Mouse (Mus musculus): Measurements from ENCODE around the gene Agtpbp1. TPM values are rescaled to one million over a fixed set of nuclear protein-coding genes. Genes with fewer than 3 reads are reported as not detected.

Gene Agtpbp1
- polyA plus RNA-seq, 1 experiment from 2014 or later, result 14.9 TPM

DNA sequence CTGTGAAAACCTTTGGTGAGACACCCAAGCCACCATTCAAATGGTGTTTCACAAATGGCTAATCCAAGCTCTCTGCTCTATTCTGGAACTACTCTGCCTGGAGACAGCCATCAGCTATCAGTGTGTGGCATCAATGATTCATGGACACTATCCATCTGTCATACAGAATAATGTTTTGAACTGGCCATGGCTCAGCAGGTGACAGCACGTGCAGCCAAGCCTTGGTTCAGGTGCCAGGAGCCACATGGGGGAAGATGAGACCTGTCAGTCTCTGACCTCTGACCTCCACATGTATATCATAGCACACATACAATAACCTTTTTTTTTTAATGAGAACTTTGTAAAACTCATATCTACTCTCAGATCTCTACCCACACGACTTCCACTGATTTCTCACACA is 32.3 kb downstream of the Agtpbp1 start:
- ATAC-seq (ENCODE audit: insufficient number of reproducible peaks, low FRiP score), result no peak
- Histone ChIP-seq H3K36me3 (no peaks in the 10 kb centered on the region), H3K9me3 (replicated peaks) (no peaks in the 10 kb centered on the region), H3K27me3 (replicated peaks) (no peaks in the 10 kb centered on the region), H3K27ac (ENCODE audit: poor library complexity, severe bottlenecking) (no peak overlapping the region), H3K4me3 (no peak overlapping the region), H3K4me1 (replicated peaks) (peaks cover 29% of the 10 kb centered on the region), H3K4me2 (no peak overlapping the region), H3K9ac (no peak overlapping the region)
- 80% methylated on average over 2 of the region's 2 CpGs for WGBS

GRCm38 (mm10) chr13:59552286-59552685 is 32.7 kb downstream of the Agtpbp1 start:
- H3K36me3 ChIP-seq, result no peaks in the 10 kb centered on the region
- no peaks in the 10 kb centered on the region for H3K27me3 ChIP-seq (replicated peaks)
- no peaks in the 10 kb centered on the region for H3K9me3 ChIP-seq (replicated peaks)
- H3K4me2 ChIP-seq, result no peak overlapping the region
- no peak overlapping the region for H3K4me3 ChIP-seq
- no peak for ATAC-seq (ENCODE audit: insufficient number of reproducible peaks, low FRiP score)
- no peak overlapping the region for H3K27ac ChIP-seq (ENCODE audit: poor library complexity, severe bottlenecking)
- 92% methylated on average over 5 of the region's 5 CpGs for WGBS
- H3K9ac ChIP-seq, result no peak overlapping the region
- H3K4me1 ChIP-seq (replicated peaks), result peaks cover 29% of the 10 kb centered on the region

GRCm38 (mm10) chr13:59549318-59549798 is 35.7 kb downstream of the Agtpbp1 start:
- 13% methylated on average over 1 of the region's 1 CpGs for WGBS

DNA sequence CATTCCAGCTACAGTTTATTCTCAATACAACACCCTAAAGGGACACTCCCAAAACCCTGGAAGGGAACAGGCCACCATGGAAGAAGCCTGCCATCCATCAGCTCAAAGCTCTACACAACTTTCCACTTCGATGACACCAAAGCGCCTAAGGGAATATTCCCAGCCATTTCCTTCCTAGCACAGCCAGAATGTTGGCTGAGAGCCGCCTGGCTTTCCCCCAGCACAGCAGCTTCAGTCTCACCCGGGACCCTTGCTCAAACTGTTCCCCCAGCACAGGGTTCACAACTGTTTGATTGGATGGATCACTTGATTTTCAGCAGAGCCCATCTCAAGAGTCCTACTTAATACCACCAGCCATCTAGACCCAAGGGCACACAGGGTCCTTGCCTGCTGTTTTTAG is 37.3 kb downstream of the Agtpbp1 start:
- H3K36me3 ChIP-seq, result no peaks in the 10 kb centered on the region
- H3K9me3 ChIP-seq (replicated peaks), result no peaks in the 10 kb centered on the region
- 68% methylated on average over 4 of the region's 4 CpGs for WGBS
- no peak overlapping the region for H3K4me3 ChIP-seq
- H3K27ac ChIP-seq (ENCODE audit: poor library complexity, severe bottlenecking), result peak overlapping the region; percentile 38; the same call in 1 of the 2 replicates
- no peak overlapping the region for H3K9ac ChIP-seq
- no peaks in the 10 kb centered on the region for H3K27me3 ChIP-seq (replicated peaks)
- peaks cover 41% of the 10 kb centered on the region for H3K4me1 ChIP-seq (replicated peaks)
- H3K4me2 ChIP-seq, result no peak overlapping the region
- ATAC-seq (ENCODE audit: insufficient number of reproducible peaks, low FRiP score), result no peak

More at GRCm38 (mm10) chr13:59549318-59549798, 35.7 kb downstream of the Agtpbp1 start:
- Histone ChIP-seq H3K27me3 (replicated peaks) (no peaks in the 10 kb centered on the region), H3K4me2 (no peak overlapping the region), H3K9me3 (replicated peaks) (no peaks in the 10 kb centered on the region), H3K36me3 (no peaks in the 10 kb centered on the region), H3K4me1 (replicated peaks) (peaks cover 38% of the 10 kb centered on the region), H3K9ac (no peak overlapping the region), H3K27ac (ENCODE audit: poor library complexity, severe bottlenecking) (no peak overlapping the region), H3K4me3 (no peak overlapping the region)
- ATAC-seq (ENCODE audit: insufficient number of reproducible peaks, low FRiP score), result no peak

DNA sequence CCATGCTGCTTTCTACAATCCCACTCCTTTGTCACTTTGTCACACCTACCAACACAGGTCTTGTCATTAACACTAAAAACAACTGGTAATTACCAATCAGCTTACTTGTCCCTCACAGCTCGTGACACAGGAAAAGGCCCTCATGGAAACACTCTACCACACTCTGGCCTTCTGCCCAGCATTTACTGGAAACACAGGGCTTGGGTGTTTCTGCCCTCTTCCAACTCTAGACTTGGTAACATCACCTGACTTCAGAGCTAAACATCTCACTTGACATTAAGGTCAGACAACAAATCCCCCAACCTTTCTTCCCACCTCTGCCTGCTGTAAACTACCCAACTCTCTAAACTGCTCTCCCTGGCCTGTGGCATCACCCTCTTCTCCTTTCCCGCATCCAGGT is 37.9 kb downstream of the Agtpbp1 start:
- Histone ChIP-seq H3K36me3 (no peaks in the 10 kb centered on the region), H3K9ac (no peak overlapping the region), H3K27me3 (replicated peaks) (no peaks in the 10 kb centered on the region), H3K27ac (ENCODE audit: poor library complexity, severe bottlenecking) (peak overlapping the region; percentile 4; the same call in 1 of the 2 replicates), H3K4me1 (replicated peaks) (peaks cover 41% of the 10 kb centered on the region), H3K4me2 (no peak overlapping the region), H3K9me3 (replicated peaks) (no peaks in the 10 kb centered on the region), H3K4me3 (no peak overlapping the region)
- no peak for ATAC-seq (ENCODE audit: insufficient number of reproducible peaks, low FRiP score)
- WGBS, result 74% methylated on average over 2 of the region's 2 CpGs

- no peak overlapping the region for H3K4me2 ChIP-seq
- no peaks in the 10 kb centered on the region for H3K36me3 ChIP-seq
- H3K27ac ChIP-seq (ENCODE audit: poor library complexity, severe bottlenecking), result no peak overlapping the region
- 91% methylated on average over 10 of the region's 10 CpGs for WGBS
- ATAC-seq (ENCODE audit: insufficient number of reproducible peaks, low FRiP score), result no peak
- no peak overlapping the region for H3K4me3 ChIP-seq
- no peak overlapping the region for H3K9ac ChIP-seq
- no peaks in the 10 kb centered on the region for H3K9me3 ChIP-seq (replicated peaks)
- peaks cover 24% of the 10 kb centered on the region for H3K4me1 ChIP-seq (replicated peaks)
- H3K27me3 ChIP-seq (replicated peaks), result no peaks in the 10 kb centered on the region
These were observed 42.6 kb downstream of the Agtpbp1 start for GRCm38 (mm10) chr13:59542411-59542810.

DNA sequence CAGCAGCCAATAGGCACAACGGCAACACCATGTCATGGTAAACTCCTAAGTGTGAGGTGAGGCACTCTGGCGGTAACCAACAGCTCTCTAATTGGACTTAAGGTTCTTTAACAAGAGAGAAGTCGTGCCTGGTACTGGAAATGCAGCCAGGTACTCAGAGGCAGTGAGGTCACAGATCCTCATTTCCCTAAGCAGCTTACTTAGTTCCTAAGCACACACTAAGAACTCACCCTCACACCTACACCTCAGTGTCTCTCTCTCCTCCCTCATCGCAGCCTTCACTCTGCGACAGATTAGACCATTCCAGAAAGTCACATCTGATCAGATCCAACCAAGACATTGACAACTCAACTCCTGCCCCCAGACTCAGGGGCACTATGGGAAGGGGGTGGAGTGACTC is 45.0 kb downstream of the Agtpbp1 start:
- WGBS, result 72% methylated on average over 5 of the region's 5 CpGs
- Histone ChIP-seq H3K4me1 (replicated peaks) (peaks cover 7% of the 10 kb centered on the region), H3K27ac (ENCODE audit: poor library complexity, severe bottlenecking) (no peak overlapping the region), H3K4me2 (no peak overlapping the region), H3K27me3 (replicated peaks) (no peaks in the 10 kb centered on the region), H3K9ac (no peak overlapping the region), H3K36me3 (0 out of 2 replicates have a peak, but pooled peaks cover 3% of the 10 kb centered on the region), H3K4me3 (no peak overlapping the region), H3K9me3 (replicated peaks) (no peaks in the 10 kb centered on the region)
- ATAC-seq (ENCODE audit: insufficient number of reproducible peaks, low FRiP score), result no peak

GRCm38 (mm10) chr13:59538661-59539060 is 46.4 kb downstream of the Agtpbp1 start:
- H3K9ac ChIP-seq, result no peak overlapping the region
- no peak overlapping the region for H3K4me3 ChIP-seq
- no peak overlapping the region for H3K27ac ChIP-seq (ENCODE audit: poor library complexity, severe bottlenecking)
- H3K27me3 ChIP-seq (replicated peaks), result no peaks in the 10 kb centered on the region
- ATAC-seq (ENCODE audit: insufficient number of reproducible peaks, low FRiP score), result no peak
- H3K36me3 ChIP-seq, result 0 out of 2 replicates have a peak, but pooled peaks cover 3% of the 10 kb centered on the region
- 86% methylated on average over 5 of the region's 5 CpGs for WGBS
- H3K4me2 ChIP-seq, result no peak overlapping the region
- no peaks in the 10 kb centered on the region for H3K9me3 ChIP-seq (replicated peaks)
- H3K4me1 ChIP-seq (replicated peaks), result no peaks in the 10 kb centered on the region

GRCm38 (mm10) chr13:59536631-59537030 is 48.4 kb downstream of the Agtpbp1 start:
- no peaks in the 10 kb centered on the region for H3K4me1 ChIP-seq (replicated peaks)
- ATAC-seq (ENCODE audit: insufficient number of reproducible peaks, low FRiP score), result no peak
- peaks cover 11% of the 10 kb centered on the region; the same call in 1 of the 2 replicates for H3K36me3 ChIP-seq
- no peak overlapping the region for H3K4me3 ChIP-seq
- WGBS, result 69% methylated on average over 2 of the region's 2 CpGs
- no peaks in the 10 kb centered on the region for H3K9me3 ChIP-seq (replicated peaks)
- H3K4me2 ChIP-seq, result no peak overlapping the region
- H3K27me3 ChIP-seq (replicated peaks), result no peaks in the 10 kb centered on the region
- H3K9ac ChIP-seq, result no peak overlapping the region
- H3K27ac ChIP-seq (ENCODE audit: poor library complexity, severe bottlenecking), result no peak overlapping the region

DNA sequence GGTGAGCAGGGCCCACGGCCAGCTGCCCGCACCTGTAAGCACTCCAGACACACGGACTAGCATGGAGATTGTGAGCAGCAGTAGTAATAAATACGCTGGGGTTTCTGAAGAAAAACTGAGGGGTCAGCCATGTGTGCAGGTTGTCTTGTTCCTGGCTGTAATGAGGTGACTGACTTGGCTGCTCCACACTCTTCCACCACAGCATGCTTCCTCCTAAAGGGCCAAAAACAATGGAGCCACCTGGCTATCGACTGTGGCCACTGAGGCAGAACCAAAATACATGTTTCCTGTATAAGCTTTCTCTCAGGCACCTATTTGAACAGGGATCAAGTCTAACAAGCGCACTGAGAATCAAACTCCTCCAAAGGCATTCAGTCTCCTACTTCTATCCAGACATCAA is 49.3 kb downstream of the Agtpbp1 start:
- Histone ChIP-seq H3K4me3 (no peak overlapping the region), H3K4me2 (no peak overlapping the region), H3K36me3 (peaks cover 16% of the 10 kb centered on the region), H3K27me3 (replicated peaks) (no peaks in the 10 kb centered on the region), H3K9ac (no peak overlapping the region), H3K27ac (ENCODE audit: poor library complexity, severe bottlenecking) (no peak overlapping the region), H3K4me1 (replicated peaks) (no peaks in the 10 kb centered on the region), H3K9me3 (replicated peaks) (no peaks in the 10 kb centered on the region)
- ATAC-seq (ENCODE audit: insufficient number of reproducible peaks, low FRiP score), result no peak
- 87% methylated on average over 6 of the region's 6 CpGs for WGBS

GRCm38 (mm10) chr13:59534301-59534700 is 50.7 kb downstream of the Agtpbp1 start:
- no peaks in the 10 kb centered on the region for H3K27me3 ChIP-seq (replicated peaks)
- H3K9me3 ChIP-seq (replicated peaks), result no peaks in the 10 kb centered on the region
- H3K9ac ChIP-seq, result no peak overlapping the region
- ATAC-seq (ENCODE audit: insufficient number of reproducible peaks, low FRiP score), result no peak
- H3K27ac ChIP-seq (ENCODE audit: poor library complexity, severe bottlenecking), result no peak overlapping the region
- H3K4me3 ChIP-seq, result no peak overlapping the region
- WGBS, result 77% methylated on average over 4 of the region's 4 CpGs
- no peak overlapping the region for H3K4me2 ChIP-seq
- H3K4me1 ChIP-seq (replicated peaks), result no peaks in the 10 kb centered on the region
- H3K36me3 ChIP-seq, result peaks cover 19% of the 10 kb centered on the region

DNA sequence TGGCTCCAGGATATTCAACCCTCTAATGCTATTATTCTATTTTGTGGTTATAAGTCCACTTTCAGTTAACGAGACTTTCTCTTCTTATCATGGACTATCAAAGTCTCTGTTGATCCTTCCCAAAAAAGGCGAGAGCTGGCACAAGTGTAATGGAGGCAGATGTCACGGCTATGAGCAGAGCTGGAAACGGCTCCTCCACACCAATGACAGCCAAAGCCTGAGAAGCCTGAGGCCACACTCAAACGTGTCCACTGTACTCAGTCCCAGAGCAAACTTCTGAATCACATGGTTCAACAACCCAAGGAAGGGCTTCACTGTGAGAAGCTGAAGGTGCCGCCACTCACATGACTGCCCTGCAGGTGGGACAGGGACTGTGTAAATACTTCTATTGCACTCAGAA is 51.7 kb downstream of the Agtpbp1 start:
- 80% methylated on average over 6 of the region's 6 CpGs for WGBS
- no peak for ATAC-seq (ENCODE audit: insufficient number of reproducible peaks, low FRiP score)
- no peak overlapping the region for H3K4me3 ChIP-seq
- no peak overlapping the region for H3K4me2 ChIP-seq
- H3K27ac ChIP-seq (ENCODE audit: poor library complexity, severe bottlenecking), result no peak overlapping the region
- H3K36me3 ChIP-seq, result peaks cover 19% of the 10 kb centered on the region
- H3K9me3 ChIP-seq (replicated peaks), result no peaks in the 10 kb centered on the region
- no peak overlapping the region for H3K9ac ChIP-seq
- no peaks in the 10 kb centered on the region for H3K27me3 ChIP-seq (replicated peaks)
- H3K4me1 ChIP-seq (replicated peaks), result no peaks in the 10 kb centered on the region

Data from heart, embryonic 12.5 days (tissue).